Mouse (Mus musculus) hindbrain, embryonic 16.5 days (tissue): Measurements from ENCODE around the gene Mrpl33. TPM values are rescaled to one million over a fixed set of nuclear protein-coding genes. Genes with fewer than 3 reads are reported as not detected.
"Not testable (repeated sequence)": the region's sequence is repeated elsewhere in the genome, so short reads cannot be mapped to it uniquely, and the experiment has no call there.

ENCODE experiments used
- ATAC-seq: fragments of 200-750 bp; cut with Nextera tagmentation; 2 replicates; pipeline ENCODE4 v1.8.0; 2017; ENCODE audit warnings: moderate TSS enrichment, moderate library complexity
- H3K27ac ChIP-seq: fragments of 300-500 bp; sonication (generic); 2 replicates; pipeline ENCODE4 v1.5.1; 2014; ENCODE audit warnings: low read depth, mild to moderate bottlenecking, control low read depth, low read length, moderate library complexity
- H3K27me3 ChIP-seq: fragments of 300-500 bp; sonication (generic); replicated peaks from 2 replicates; pipeline ENCODE4 v1.6.1; 2014; ENCODE audit warnings: low read length; ENCODE audit not compliant: control insufficient read depth, insufficient read depth
- H3K36me3 ChIP-seq: fragments of 300-500 bp; sonication (generic); 2 replicates; pipeline ENCODE4 v1.6.1; 2014; ENCODE audit warnings: mild to moderate bottlenecking, low read length, moderate library complexity, mixed read lengths; ENCODE audit not compliant: control insufficient read depth, insufficient read depth
- H3K4me1 ChIP-seq: fragments of 300-500 bp; sonication (generic); 2 replicates; pipeline ENCODE4 v1.6.1; 2014; ENCODE audit warnings: low read depth, low read length; ENCODE audit not compliant: control insufficient read depth, insufficient read depth
- H3K4me2 ChIP-seq: fragments of 300-500 bp; sonication (generic); 2 replicates; pipeline ENCODE4 v1.6.1; 2014; ENCODE audit warnings: mild to moderate bottlenecking, low read length, control low read depth, moderate library complexity
- H3K4me3 ChIP-seq: fragments of 300-500 bp; sonication (generic); 2 replicates; pipeline ENCODE4 v1.5.1; 2014; ENCODE audit warnings: mild to moderate bottlenecking, low read length, control low read depth, moderate library complexity
- H3K9ac ChIP-seq: fragments of 300-500 bp; sonication (generic); 2 replicates; pipeline ENCODE4 v1.6.1; 2014; ENCODE audit warnings: low read depth, mild to moderate bottlenecking, control low read depth, low read length, moderate library complexity
- H3K9me3 ChIP-seq: fragments of 300-500 bp; sonication (generic); 2 replicates; pipeline ENCODE4 v1.6.1; 2014; ENCODE audit warnings: mild to moderate bottlenecking, low read length, moderate library complexity; ENCODE audit not compliant: control insufficient read depth
- WGBS: fragments of 180-500 bp; shearing (Covaris S2); extraction: QIAGEN DNeasy Blood & Tissue Kit; methylation state at CpG from one replicate; pipeline ENCODE4 v1.1.7; 2014; 5-methylcytosine and 5-hydroxymethylcytosine counted together
- polyA plus RNA-seq: library from polyadenylated mRNA; unstranded; fragments of >200 nt; fragmentation: Nextera tagmentation; extraction: Ambion mirVana; gene quantifications from 2 replicates; pipeline ENCODE4 v1.2.1, GENCODE M21; 2015

The Mrpl33 gene
- polyA plus RNA-seq, 1 experiment from 2014 or later: 215 TPM

GRCm38 (mm10) chr5:31588672-31589071 lies 8.1 kb upstream of the Mrpl33 start:
- H3K4me2 ChIP-seq, H3K36me3 ChIP-seq, ATAC-seq, H3K9me3 ChIP-seq, H3K4me3 ChIP-seq, H3K9ac ChIP-seq, H3K27me3 ChIP-seq, H3K27ac ChIP-seq, H3K4me1 ChIP-seq: not testable (repeated sequence)
- WGBS: 86% methylated on average over 8 of the region's 8 CpGs

- peaks cover 2% of the 10 kb centered on the region; the same call in 1 of the 2 replicates for H3K4me1 ChIP-seq
- no peaks in the 10 kb centered on the region for H3K27me3 ChIP-seq
- no peaks in the 10 kb centered on the region for H3K36me3 ChIP-seq
- WGBS: 56% methylated on average over 14 of the region's 14 CpGs
- no peak overlapping the region for H3K9ac ChIP-seq
- no peak for ATAC-seq
- no peak overlapping the region for H3K4me3 ChIP-seq
- H3K4me2 ChIP-seq: no peak overlapping the region
- H3K27ac ChIP-seq: no peak overlapping the region
- H3K9me3 ChIP-seq: no peaks in the 10 kb centered on the region
Measured at GRCm38 (mm10) chr5:31589711-31590319, 6.9 kb upstream of the Mrpl33 start.

GRCm38 (mm10) chr5:31591122-31591521 lies 5.6 kb upstream of the Mrpl33 start:
- no peak for ATAC-seq

GRCm38 (mm10) chr5:31595868-31596267 lies 867 bp upstream of the Mrpl33 start:
- H3K9ac ChIP-seq: no peak overlapping the region
- peaks cover 9% of the 10 kb centered on the region for H3K4me1 ChIP-seq
- no peak overlapping the region for H3K4me2 ChIP-seq
- H3K27ac ChIP-seq: no peak overlapping the region
- H3K36me3 ChIP-seq: no peaks in the 10 kb centered on the region
- no peak overlapping the region for H3K4me3 ChIP-seq
- H3K27me3 ChIP-seq: no peaks in the 10 kb centered on the region; the same call in 1 of the 2 replicates
- no peak for ATAC-seq
- no peaks in the 10 kb centered on the region for H3K9me3 ChIP-seq
- WGBS: 68% methylated on average over 4 of the region's 4 CpGs

More at GRCm38 (mm10) chr5:31591122-31591521, 5.6 kb upstream of the Mrpl33 start:
- H3K9ac ChIP-seq: no peak overlapping the region
- no peak overlapping the region for H3K4me2 ChIP-seq
- H3K9me3 ChIP-seq: no peaks in the 10 kb centered on the region
- H3K27ac ChIP-seq: no peak overlapping the region
- no peaks in the 10 kb centered on the region for H3K36me3 ChIP-seq
- WGBS: 91% methylated on average over 7 of the region's 7 CpGs
- H3K4me1 ChIP-seq: peaks cover 2% of the 10 kb centered on the region
- no peak overlapping the region for H3K4me3 ChIP-seq
- no peaks in the 10 kb centered on the region for H3K27me3 ChIP-seq

GRCm38 (mm10) chr5:31597430-31597944 lies 752 bp downstream of the Mrpl33 start:
- H3K36me3 ChIP-seq: no peaks in the 10 kb centered on the region
- H3K4me3 ChIP-seq: no peak overlapping the region
- no peak overlapping the region for H3K9ac ChIP-seq
- peaks cover 9% of the 10 kb centered on the region for H3K4me1 ChIP-seq
- no peak for ATAC-seq
- WGBS: 74% methylated on average over 6 of the region's 6 CpGs
- peak overlapping the region; percentile 76 for H3K4me2 ChIP-seq
- H3K9me3 ChIP-seq: no peaks in the 10 kb centered on the region
- no peaks in the 10 kb centered on the region; the same call in 1 of the 2 replicates for H3K27me3 ChIP-seq
- no peak overlapping the region for H3K27ac ChIP-seq

- Histone ChIP-seq H3K9me3 (no peaks in the 10 kb centered on the region), H3K36me3 (no peaks in the 10 kb centered on the region), H3K27ac (no peak overlapping the region), H3K9ac (no peak overlapping the region), H3K4me3 (no peak overlapping the region), H3K27me3 (no peaks in the 10 kb centered on the region; the same call in 1 of the 2 replicates), H3K4me1 (peaks cover 9% of the 10 kb centered on the region), H3K4me2 (no peak overlapping the region)
- 82% methylated on average over 7 of the region's 7 CpGs for WGBS
- no peak for ATAC-seq
Measured at GRCm38 (mm10) chr5:31598121-31598520, 1.4 kb downstream of the Mrpl33 start.

- Histone ChIP-seq H3K27me3 (no peaks in the 10 kb centered on the region; the same call in 1 of the 2 replicates), H3K4me1 (peaks cover 9% of the 10 kb centered on the region), H3K4me2 (no peak overlapping the region), H3K4me3 (no peak overlapping the region), H3K36me3 (no peaks in the 10 kb centered on the region), H3K9me3 (no peaks in the 10 kb centered on the region), H3K9ac (no peak overlapping the region), H3K27ac (no peak overlapping the region)
- ATAC-seq: no peak
- WGBS: 59% methylated on average over 4 of the region's 4 CpGs
Measured at GRCm38 (mm10) chr5:31598579-31598978, 1.8 kb downstream of the Mrpl33 start.

- Histone ChIP-seq H3K27me3 (no peaks in the 10 kb centered on the region; the same call in 1 of the 2 replicates), H3K9me3 (no peaks in the 10 kb centered on the region), H3K4me1 (peaks cover 9% of the 10 kb centered on the region), H3K4me3 (no peak overlapping the region), H3K9ac (no peak overlapping the region), H3K4me2 (no peak overlapping the region), H3K36me3 (no peaks in the 10 kb centered on the region), H3K27ac (no peak overlapping the region)
- no peak for ATAC-seq
- 75% methylated on average over 2 of the region's 2 CpGs for WGBS
Measured at GRCm38 (mm10) chr5:31599161-31599560, 2.4 kb downstream of the Mrpl33 start.

GRCm38 (mm10) chr5:31601162-31601722 lies 4.5 kb downstream of the Mrpl33 start:
- no peaks in the 10 kb centered on the region for H3K9me3 ChIP-seq
- H3K4me2 ChIP-seq: no peak overlapping the region
- ATAC-seq: no peak
- peaks cover 9% of the 10 kb centered on the region for H3K4me1 ChIP-seq
- no peak overlapping the region for H3K4me3 ChIP-seq
- no peak overlapping the region for H3K9ac ChIP-seq
- no peaks in the 10 kb centered on the region for H3K36me3 ChIP-seq
- 91% methylated on average over 7 of the region's 7 CpGs for WGBS
- no peak overlapping the region for H3K27ac ChIP-seq
- no peaks in the 10 kb centered on the region; the same call in 1 of the 2 replicates for H3K27me3 ChIP-seq
